Mouse (Mus musculus) urinary bladder, adult 2 months (tissue): ENCODE measurements around the gene Krtcap2. TPM values are rescaled to one million over a fixed set of nuclear protein-coding genes. Genes with fewer than 3 reads are reported as not detected.
"Not testable (repeated sequence)": the region's sequence is repeated elsewhere in the genome, so short reads cannot be mapped to it uniquely, and the experiment has no call there.

Experiments used
- DNase-seq: peaks from one replicate; pipeline ENCODE4 v3.0.0; 2022; ENCODE audit warnings: low spot score
- polyA plus RNA-seq: library from polyadenylated mRNA; depleted of rRNA; stranded (reverse); fragments of >200 nt; gene quantifications from 2 replicates; pipeline ENCODE4 v1.2.3, GENCODE M21; 2012; rRNA removed

Gene Krtcap2
- polyA plus RNA-seq, result 67.7 and 77.1 TPM in 2 replicates

- DNase-seq, result no peak
Observed at GRCm38 (mm10) chr3:89245688-89246171, at the start of gene Krtcap2. TSS of gene Krtcap2 (plus strand) at chr3:89245966.

GRCm38 (mm10) chr3:89195979-89196877 lies 49.5 kb upstream of the Krtcap2 start:
- DNase-seq, result peak; percentile 61

GRCm38 (mm10) chr3:89199839-89200238 lies 45.9 kb upstream of the Krtcap2 start:
- DNase-seq, result no peak

GRCm38 (mm10) chr3:89202253-89203141 lies 43.3 kb upstream of the Krtcap2 start, which contains the start of gene Gba:
TSS of gene Gba (plus strand) at chr3:89202928.
- no peak for DNase-seq

- no peak for DNase-seq
Observed at GRCm38 (mm10) chr3:89203142-89203514, 42.6 kb upstream of the Krtcap2 start.

- DNase-seq, result no peak
Observed at GRCm38 (mm10) chr3:89206079-89206478, 39.7 kb upstream of the Krtcap2 start.

GRCm38 (mm10) chr3:89206695-89207094 lies 39.1 kb upstream of the Krtcap2 start:
- DNase-seq, result no peak

GRCm38 (mm10) chr3:89208075-89208657 lies 37.6 kb upstream of the Krtcap2 start:
- no peak for DNase-seq

GRCm38 (mm10) chr3:89208736-89209135 lies 37.0 kb upstream of the Krtcap2 start:
- no peak for DNase-seq

- DNase-seq, result no peak
Observed at GRCm38 (mm10) chr3:89209731-89210130, 36.0 kb upstream of the Krtcap2 start.

GRCm38 (mm10) chr3:89210162-89210561 lies 35.6 kb upstream of the Krtcap2 start:
- no peak for DNase-seq

GRCm38 (mm10) chr3:89210731-89211130 lies 35.0 kb upstream of the Krtcap2 start:
- no peak for DNase-seq

- peak; percentile 83 for DNase-seq
Observed at GRCm38 (mm10) chr3:89213803-89214530, 31.8 kb upstream of the Krtcap2 start.

GRCm38 (mm10) chr3:89214681-89215411 lies 30.9 kb upstream of the Krtcap2 start, which contains the start of gene Thbs3:
TSS of gene Thbs3 (plus strand) at chr3:89215180.
- peak; percentile 22 for DNase-seq

- DNase-seq, result peak; percentile 62
Observed at GRCm38 (mm10) chr3:89215853-89216252, 29.9 kb upstream of the Krtcap2 start.

- not testable (repeated sequence) for DNase-seq
Observed at GRCm38 (mm10) chr3:89216407-89216806, 29.4 kb upstream of the Krtcap2 start.

GRCm38 (mm10) chr3:89218271-89218670 lies 27.5 kb upstream of the Krtcap2 start:
- no peak for DNase-seq

GRCm38 (mm10) chr3:89219546-89219945 lies 26.2 kb upstream of the Krtcap2 start:
- no peak for DNase-seq

- DNase-seq, result no peak
Observed at GRCm38 (mm10) chr3:89221167-89221566, 24.6 kb upstream of the Krtcap2 start.

- DNase-seq, result no peak
Observed at GRCm38 (mm10) chr3:89224796-89225195, 21.0 kb upstream of the Krtcap2 start.
